Mouse (Mus musculus) adrenal gland, postnatal 4 days (tissue): Measurements from ENCODE around the gene Lrp6. TPM values are rescaled to one million over a fixed set of nuclear protein-coding genes. Genes with fewer than 3 reads are reported as not detected.

Experiments
- DNase-seq, 2 experiments: peaks; one replicate each; pipeline ENCODE4 v3.0.0; 2021 to 2022; ENCODE audit warnings: low spot score in 2 of 2, mixed read lengths in 2 of 2
- total RNA-seq, 2 experiments: library from RNA; stranded (reverse); gene quantifications; 2 replicates each; pipeline ENCODE4 v1.2.3; 2021

Gene Lrp6
- total RNA-seq, 2 experiments from 2014 or later, result 87.0 to 90.5 TPM

DNA sequence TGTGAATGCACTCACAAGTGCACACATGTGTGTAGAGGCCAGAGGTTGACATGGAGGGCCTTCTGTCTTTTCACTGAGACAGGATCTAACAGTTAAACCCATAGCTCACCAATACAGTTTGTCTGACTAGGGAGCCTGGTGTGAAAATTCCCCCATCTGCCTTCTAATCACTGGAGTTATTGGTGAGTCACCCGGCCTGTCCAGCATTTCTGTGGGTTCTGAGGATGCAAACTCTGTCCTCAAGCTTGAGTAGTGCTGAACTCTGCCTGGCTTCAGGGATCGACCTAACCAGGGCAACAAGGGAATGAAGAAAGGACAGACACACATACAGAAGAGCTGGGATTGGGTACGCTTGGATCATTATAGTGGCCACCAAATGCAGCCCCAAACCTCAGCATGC is 125.0 kb downstream of the Lrp6 start:
- DNase-seq, result no peak

DNA sequence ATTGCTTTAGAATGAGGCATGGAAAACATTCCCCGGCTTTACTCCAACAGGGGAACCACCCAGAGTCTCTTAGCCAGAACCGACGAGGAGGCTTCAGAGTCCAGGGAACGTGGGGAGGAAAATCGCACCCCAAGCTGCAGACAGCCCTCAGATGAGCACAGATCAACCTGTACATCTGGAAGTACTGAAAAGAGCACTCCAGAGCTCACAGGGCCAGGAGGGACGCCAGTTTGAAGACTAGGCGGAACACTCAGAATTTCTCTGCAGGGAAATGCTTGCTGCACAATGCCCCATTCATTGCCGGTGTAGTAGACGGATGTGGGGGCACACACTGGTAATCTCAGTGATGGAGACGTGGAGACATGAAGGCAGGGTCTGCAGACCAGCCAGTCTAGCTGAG is 126.7 kb downstream of the Lrp6 start:
- no peak for DNase-seq

DNA sequence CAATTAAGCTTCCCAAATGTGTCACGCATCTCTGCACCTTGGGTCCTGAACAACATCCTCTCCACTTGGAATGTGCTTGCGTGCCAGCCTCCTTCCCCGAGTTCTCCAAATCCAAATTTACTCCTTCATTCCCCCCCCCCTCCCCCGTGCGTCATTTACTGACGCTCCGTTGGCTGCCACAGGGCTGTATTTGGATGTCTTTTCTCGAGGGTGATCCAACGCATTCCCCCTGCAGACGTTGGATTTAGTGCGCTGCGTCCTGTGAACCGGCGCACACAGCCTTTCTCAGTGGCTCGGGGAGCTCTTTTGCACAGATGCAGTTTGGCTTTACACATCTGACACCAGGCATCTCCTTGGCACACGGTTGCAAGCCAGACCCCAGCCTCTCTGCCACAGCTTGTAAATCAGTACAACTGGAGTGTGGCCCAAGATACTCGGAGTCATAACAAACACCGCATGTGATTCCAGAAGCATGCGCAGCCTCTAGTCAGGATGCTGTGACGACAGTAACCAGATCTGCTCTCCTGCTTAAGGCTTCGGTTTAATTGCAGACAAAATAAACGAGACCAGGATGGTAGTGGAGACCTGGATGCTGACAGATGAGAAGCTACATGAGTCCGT is 127.3 kb downstream of the Lrp6 start:
- DNase-seq, result no peak

DNA sequence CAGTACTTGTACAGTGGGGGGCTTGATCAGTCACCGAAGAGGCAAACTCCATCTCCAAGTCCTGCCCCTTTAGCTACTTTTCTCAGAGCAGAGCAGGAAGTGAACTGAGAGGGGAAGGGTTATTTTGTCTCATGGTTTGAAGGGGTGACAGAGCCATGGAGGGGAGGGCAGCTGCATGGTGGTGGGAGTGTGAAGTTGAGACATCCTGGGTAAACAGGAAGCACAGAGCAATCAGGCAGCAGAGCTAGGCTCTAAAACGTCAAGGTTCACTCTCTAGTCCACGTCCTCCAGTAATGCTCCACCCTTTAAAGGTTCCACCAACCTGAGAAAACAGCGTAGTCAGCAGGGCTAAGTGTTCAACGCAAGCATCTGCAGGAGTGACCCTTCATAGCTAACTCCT is 129.8 kb downstream of the Lrp6 start:
- no peak for DNase-seq

DNA sequence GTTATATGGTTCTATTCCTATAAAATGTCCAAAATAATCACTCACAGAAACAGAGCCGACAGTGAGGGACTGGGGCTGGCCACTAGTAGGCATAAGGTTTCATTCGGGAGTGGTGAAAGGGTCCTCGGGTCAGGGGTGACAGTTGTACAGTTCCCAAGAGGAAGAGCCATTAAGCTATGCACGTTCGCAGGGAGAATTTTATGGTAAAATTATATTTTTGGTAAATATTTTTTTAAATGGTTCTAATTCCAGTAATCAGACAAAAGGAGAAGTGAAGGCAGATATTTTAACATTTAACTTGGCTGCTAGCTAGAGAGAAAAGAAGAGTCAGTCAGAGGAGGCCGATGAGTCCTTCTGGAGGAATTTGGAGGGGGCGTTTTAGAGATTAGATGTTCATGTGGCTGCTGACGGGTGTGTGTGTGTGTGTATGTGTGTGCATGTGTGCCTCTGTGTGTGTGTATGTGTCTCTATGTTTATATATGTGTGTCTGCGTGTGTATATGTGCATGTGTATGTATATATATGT is 131.8 kb downstream of the Lrp6 start:
- DNase-seq, result no peak

DNA sequence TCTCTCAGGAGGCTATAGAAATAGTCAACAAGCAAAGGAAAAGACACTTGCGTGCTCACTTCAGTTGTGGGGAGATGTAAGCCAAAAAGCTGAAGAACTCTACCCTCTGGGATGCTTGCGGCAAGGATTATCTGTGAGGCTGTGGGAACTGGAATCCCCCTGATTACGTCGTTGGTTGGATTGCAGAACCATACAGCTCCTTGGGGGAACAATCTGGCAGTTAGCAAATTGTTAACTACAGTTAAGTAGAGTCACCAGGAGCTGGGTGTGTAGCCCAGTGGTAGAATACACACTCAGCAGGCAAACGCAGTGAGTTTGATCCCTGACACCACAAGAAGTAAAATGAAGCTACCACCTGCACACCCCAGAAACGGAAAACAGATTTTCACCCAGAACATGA is 132.7 kb downstream of the Lrp6 start:
- no peak for DNase-seq

DNA sequence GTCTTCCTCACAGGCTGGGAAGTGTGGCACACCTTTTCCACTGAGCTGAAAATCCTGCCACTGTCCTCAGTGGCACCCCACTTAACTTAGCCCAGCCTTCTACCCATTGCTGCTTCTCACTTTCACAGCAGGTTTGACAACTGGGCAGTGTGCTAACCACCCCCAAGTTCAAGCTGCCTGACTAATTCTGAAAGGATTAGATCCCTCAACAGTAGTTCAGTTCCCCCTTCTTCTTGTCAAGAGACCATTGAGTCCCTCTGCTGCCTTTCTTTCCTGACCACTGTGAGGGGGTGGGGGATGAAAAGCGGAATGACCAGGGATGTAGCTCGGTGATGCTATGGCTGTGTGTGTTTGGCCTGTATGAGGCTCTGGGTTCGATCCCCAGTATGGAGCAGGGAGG is 133.5 kb downstream of the Lrp6 start:
- DNase-seq, result no peak

DNA sequence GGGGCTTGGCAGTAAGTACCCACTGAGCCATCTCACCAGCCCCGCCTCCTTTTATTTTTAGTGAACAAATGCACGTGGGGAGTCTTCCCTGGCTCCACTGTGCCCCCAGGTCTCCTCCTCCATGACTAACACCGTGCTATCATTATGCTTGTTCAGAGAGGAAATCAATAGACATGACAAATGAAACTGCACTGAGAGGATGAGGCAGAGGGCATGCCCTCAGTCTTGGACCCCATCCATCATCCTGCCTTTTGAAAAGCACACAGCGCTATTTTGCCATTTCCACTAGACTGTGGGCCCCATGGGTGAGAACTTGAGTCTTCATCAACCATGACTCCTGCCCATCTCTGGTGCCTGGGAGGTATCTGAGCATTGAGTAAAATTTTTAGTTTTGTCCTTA is 135.2 kb downstream of the Lrp6 start:
- no peak for DNase-seq

DNA sequence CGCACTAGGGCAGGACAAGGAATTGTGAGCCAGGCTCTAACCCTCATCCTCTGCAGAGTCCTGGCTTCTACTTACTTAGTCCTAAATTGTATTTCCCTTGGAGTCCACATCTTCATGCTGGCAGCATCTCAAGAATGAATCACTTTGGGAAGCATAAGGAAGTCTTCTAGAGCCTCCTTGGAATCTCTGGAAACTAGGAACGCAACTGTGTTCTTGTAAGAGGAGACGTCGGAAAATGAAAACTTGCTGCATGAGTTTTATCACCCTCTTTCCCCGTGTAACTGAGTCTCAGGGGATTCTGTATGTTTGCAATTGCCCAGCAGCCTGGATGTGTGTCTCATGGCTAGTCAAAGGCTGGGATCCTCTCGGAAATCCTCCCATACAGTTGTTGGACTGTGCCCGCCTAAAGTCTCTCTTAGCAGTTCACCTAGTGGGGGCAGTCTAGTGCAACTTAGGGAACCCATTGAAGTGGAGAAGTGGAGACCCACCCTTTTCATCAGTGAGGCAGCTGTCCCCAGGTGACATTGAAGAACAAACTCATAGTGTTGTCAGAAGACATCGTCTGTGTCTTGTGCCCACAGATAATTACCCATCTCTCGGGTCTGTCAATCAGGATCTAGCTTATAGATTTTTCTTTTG is 136.5 kb downstream of the Lrp6 start:
- no peak for DNase-seq

DNA sequence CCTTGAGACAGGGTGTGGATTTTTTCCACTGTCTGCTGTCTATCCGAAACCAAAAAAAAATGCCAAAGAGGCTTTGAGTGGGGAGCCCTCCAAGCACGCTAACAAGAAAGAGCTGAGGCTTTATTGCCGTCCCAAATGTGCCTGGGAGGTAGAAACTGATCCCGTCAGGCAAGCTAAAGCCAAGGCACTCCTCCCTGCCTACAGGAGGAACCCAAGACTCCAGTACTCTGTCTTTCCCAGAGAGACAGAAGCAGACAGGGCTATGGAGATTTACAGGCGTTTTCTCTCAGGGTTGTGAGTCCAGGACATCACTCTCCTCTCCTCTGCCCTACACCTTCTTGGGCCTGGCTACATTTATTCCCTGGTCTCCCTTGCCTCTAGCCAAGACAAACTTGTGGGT is 138.3 kb downstream of the Lrp6 start:
- DNase-seq, result no peak

DNA sequence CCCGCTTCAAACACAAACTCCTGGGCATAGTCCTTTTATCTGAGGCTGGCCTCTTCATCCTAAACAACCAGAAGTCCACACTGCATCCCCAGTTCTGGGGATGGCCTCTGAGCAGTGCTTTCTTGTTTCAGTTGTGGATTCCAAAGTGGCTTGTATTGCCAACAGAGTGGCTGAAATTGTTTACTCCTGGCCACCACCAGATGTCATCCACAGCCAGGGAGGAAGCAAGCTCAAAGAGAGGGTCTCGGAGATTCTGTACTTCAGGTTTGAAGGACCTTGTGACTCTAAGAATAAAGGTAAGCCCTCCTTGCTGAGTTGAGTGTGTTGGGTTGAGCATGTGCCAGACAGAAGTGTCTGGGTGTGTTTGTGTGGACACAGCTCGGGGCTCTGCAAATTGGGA is 139.6 kb downstream of the Lrp6 start:
- no peak for DNase-seq

DNA sequence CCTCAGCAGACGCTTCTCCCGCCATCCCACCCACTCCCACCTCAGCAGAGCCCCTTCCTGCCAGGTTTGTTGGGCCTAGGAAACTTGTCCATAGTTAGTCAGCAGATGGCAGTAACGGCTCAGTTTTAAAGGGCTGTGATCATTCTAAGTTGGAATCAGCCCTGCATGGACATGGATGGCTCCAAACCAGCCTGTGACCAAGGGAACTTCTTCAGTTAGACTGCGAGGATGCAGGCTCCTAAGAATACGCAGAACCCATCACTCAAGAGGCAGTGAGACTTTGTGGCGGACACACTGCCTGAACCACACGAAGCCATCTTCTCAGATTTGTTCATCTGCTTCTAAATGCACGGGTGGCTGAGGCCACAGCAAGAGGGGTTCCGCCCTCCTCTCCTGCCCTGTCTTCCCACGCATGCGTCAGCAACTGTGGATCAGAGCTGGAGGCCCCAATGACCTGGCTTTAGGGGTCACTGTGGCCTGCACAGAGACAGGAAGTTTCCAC is 141.5 kb downstream of the Lrp6 start:
- peak in 1 of 2 experiments; percentile 30 for DNase-seq

DNA sequence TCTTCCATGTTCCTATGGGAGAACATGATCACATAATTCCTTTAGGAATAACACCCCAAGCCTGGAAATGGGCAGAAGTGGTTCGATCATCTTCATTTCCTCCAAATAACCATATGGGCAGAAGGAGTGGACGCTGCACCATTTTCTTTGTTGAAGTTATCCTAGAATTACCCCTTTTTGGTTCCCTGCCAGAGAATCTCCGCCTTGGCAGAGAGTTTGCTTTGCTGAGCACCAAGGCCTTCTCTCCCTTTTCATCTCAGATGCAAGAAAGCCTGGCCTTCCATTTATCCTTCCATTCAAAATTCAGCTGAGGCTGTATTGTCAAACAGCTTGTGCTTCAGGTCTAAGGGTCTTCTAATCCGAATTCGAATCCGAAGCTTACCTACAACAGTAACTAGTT is 144.8 kb downstream of the Lrp6 start:
- DNase-seq, result no peak

DNA sequence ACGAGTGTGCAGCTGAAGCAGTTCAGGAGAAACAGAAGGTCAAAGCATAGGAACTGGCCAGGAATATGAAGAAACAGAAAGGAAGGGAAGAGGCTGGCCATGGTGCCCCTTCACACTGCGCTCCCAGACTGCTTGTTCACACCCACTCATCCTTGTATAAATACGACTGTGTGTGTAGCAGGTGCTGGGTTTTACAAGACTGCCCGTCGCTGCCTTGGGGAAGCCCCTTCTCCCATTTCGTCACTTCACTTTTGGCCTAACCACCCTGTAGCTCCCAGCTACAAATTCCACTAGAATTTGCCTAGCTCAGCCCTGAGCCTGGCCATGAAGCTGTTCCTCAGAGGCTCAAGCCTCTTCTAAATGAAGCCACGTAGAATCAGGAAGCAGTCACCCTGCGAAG is 146.4 kb downstream of the Lrp6 start:
- no peak for DNase-seq

DNA sequence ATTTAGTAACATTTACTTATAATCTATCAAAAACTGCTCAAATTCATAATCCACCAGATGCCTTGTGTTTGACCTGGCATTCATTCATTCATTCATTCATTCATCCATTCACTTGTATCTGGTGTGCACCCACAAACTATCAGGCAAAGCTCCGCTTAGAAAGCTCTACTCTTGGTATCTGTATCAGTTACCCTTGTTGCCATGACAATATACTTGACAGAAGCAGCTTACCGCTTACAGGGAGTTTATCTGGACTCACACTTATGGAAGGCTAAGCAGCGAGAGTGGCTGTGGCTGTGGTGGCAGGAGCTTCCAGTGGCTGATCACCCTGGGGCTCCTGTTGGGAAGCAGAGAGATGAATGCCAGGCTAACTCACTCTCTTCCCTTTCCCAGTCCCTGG is 148.9 kb downstream of the Lrp6 start:
- DNase-seq, result no peak

DNA sequence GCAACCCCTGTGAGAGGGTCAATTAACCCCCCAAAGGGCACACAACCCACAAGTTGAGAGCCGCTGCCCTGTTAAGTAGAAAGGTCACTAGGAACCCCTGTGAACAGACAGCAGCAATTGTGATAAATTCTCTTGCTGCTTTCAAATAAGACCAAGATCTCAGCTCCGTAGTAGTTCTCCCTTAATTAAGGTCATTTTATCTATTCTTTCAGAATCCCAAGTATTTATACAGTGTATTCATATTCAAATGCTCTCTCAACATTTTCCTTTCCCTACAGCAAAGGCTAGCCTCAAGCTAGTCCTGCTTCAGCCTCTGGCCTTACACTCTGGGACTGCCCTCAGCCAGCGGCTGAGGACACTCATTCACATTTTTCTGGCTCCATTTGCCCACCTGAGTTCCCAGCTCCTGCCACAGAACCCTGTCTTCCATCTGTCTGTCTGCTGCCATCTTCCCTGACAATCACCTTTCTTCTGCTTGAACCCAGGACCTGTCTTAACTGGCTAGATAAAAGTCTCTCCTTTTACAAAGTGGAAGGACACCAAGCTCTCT is 150.1 kb downstream of the Lrp6 start:
- DNase-seq, result no peak

DNA sequence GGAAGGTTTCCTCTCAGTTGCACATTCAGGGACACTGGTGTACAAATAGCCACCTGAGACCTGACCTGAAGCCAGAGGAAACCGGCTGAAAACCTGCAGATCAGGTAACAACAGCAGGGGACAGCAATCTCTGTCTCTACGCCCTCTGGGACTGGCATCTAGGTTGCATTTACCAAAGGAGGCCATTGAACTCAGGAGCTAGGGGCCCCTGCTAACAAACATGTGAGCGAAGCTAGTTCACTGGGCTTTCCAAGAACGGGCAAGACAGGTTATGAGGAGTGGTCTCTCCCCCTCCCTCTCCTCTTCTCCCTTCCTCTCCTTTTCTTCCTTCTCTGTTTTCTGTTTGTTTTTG is 152.3 kb downstream of the Lrp6 start:
- no peak for DNase-seq

DNA sequence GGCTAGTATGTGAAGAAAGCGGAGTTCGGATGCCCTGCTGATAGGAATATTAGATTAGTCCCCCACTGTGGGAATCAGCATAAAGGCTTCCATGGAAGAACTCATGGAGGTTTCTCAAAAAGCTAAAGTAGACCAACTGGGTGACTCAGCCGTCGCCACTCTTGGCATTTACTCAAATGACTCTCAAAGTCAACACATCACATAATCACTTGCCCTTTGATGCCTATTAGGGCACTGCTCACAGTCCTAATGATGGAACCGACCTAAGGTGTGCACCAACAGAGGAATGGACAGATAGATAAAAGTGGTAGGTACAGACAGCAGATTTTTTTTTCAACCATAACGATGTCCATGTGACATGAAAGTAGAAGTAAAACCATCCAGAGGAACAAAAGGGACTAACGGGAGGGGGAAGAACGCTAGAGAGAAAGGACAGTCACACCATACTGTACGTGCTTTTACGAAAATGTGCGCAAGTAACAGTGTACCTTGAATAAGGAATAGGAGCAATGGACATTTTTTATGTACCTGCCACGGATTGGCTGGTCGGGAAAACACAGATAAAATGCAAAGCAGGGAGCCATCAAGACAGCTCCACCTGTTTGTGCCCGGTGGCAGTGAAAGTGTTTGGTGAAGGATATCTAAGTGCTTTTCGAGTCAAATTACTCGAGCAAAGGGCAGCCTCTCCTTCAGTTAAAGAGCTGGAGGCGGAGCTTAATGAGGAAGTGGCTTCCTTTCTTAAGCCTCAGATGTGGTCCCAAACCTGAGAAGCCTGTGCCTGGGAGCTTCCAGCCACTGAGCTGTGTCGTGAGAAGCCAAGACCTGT is 152.8 kb downstream of the Lrp6 start:
- no peak for DNase-seq

DNA sequence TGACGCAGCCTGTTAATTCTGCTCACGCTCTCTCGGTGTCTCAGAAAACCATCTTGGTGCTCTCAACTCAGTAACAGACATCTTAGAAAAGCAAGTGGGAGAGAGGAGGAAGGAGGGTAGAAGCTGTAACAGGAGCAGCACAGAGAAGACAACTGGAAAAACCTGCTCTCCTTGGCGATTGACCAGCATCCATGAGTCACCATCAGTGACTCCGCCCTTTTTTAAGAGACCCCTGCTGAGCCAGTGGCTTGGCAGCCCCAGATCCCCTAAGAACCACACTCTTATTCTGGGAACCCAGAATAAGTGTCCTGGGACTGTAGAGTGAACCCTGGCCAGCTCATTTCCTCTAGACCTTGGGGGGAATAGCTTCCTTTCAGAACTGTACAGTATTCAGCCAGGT is 159.5 kb downstream of the Lrp6 start:
- DNase-seq, result no peak

DNA sequence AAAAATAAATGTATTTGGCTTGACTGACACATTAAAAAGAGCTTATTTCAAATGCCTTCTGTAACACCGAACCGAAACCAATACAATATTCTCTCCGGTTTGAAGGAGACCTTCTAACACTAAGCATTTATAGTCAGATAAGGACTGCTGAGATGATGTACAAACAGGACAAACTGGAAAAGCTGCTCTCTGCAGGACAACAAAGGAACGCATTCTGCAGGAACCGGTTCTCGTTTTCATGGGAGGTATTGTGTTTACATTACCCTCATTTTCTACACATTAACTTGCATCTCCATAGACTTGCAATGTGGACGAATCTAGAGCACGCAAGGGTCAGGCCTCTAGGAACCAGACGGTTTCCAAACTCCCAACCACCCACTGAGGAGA is 163.1 kb downstream of the Lrp6 start:
- no peak for DNase-seq

DNA sequence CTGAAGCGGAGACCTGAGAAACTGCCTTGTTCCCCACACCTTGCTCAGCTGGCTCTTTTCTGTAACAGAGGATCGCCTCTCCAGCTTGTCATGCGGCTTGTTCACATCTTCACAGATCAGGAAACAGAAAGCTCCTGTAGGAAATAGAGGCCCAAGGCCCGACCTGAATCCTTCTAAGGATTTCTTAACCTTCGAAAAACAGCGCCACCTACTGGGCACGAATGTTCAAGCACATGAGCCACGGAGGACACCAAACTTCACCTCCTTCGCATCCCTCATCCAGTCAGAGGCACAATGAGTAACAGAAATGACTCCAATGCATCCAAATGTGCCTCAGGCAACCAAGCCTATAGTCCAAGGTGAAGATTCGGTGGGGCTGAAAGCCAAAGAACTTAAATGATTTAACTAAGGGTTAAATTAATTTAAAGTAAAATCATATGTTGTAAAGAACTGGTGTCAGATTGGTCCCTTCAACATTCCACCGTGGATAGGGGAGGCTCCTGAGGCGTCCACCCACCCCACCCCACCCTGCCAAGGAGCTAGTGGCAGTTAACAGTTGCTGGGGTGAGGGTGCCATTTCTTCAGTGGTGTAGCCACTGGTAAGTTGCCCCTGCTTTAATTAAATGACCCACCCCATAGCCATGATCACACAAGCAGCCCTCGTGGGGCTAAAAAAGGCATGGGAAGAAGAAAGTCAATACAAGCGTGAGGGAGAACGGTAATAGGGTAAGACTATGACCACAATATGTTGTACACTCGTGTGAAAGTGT is 163.7 kb downstream of the Lrp6 start:
- peak in 1 of 2 experiments; percentile 45 for DNase-seq
